Mouse (Mus musculus) midbrain, embryonic 13.5 days (tissue): Measurements from ENCODE around the gene Ankrd33. TPM values are rescaled to one million over a fixed set of nuclear protein-coding genes. Genes with fewer than 3 reads are reported as not detected.
A peak's percentile ranks its signal among the peaks of the same experiment; 100 is the strongest.

ENCODE experiments used
- ATAC-seq: fragments of 200-750 bp; cut with Nextera tagmentation; 2 replicates; pipeline ENCODE4 v1.8.0; 2017; ENCODE audit warnings: mild to moderate bottlenecking, moderate TSS enrichment, moderate library complexity
- H3K27ac ChIP-seq: fragments of 300-500 bp; sonication (generic); 2 replicates; pipeline ENCODE4 v1.5.1; 2015; ENCODE audit warnings: inconsistent platforms, mild to moderate bottlenecking, moderate library complexity
- H3K27me3 ChIP-seq: fragments of 300-500 bp; sonication (generic); 2 replicates; pipeline ENCODE4 v1.6.1; 2015; ENCODE audit warnings: mild to moderate bottlenecking, inconsistent platforms
- H3K36me3 ChIP-seq: fragments of 300-500 bp; sonication (generic); 2 replicates; pipeline ENCODE4 v1.6.1; 2015; ENCODE audit warnings: mild to moderate bottlenecking, inconsistent platforms
- H3K4me1 ChIP-seq: fragments of 300-500 bp; sonication (generic); replicated peaks from 2 replicates; pipeline ENCODE4 v1.6.1; 2015; ENCODE audit warnings: inconsistent platforms
- H3K4me2 ChIP-seq: fragments of 300-500 bp; sonication (generic); replicated peaks from 2 replicates; pipeline ENCODE4 v1.6.1; 2015; ENCODE audit warnings: moderate library complexity, mild to moderate bottlenecking, inconsistent platforms
- H3K4me3 ChIP-seq: fragments of 300-500 bp; sonication (generic); replicated peaks from 2 replicates; pipeline ENCODE4 v1.5.1; 2015; ENCODE audit warnings: mild to moderate bottlenecking, inconsistent platforms
- H3K9ac ChIP-seq: fragments of 300-500 bp; sonication (generic); replicated peaks from 2 replicates; pipeline ENCODE4 v1.6.1; 2015; ENCODE audit warnings: mild to moderate bottlenecking, inconsistent platforms
- H3K9me3 ChIP-seq: fragments of 300-500 bp; sonication (generic); 2 replicates; pipeline ENCODE4 v1.6.1; 2016; ENCODE audit warnings: mild to moderate bottlenecking, inconsistent platforms
- WGBS: fragments of 180-500 bp; shearing (Covaris S2); methylation state at CpG from one replicate; pipeline ENCODE4 v1.1.7; 2015; 5-methylcytosine and 5-hydroxymethylcytosine counted together
- polyA plus RNA-seq: library from polyadenylated mRNA; unstranded; fragments of >200 nt; fragmentation: Nextera tagmentation; extraction: Ambion mirVana; gene quantifications from 2 replicates; pipeline ENCODE4 v1.2.1, GENCODE M21; 2015

The Ankrd33 gene
- polyA plus RNA-seq, 1 experiment from 2014 or later, result not detected

DNA sequence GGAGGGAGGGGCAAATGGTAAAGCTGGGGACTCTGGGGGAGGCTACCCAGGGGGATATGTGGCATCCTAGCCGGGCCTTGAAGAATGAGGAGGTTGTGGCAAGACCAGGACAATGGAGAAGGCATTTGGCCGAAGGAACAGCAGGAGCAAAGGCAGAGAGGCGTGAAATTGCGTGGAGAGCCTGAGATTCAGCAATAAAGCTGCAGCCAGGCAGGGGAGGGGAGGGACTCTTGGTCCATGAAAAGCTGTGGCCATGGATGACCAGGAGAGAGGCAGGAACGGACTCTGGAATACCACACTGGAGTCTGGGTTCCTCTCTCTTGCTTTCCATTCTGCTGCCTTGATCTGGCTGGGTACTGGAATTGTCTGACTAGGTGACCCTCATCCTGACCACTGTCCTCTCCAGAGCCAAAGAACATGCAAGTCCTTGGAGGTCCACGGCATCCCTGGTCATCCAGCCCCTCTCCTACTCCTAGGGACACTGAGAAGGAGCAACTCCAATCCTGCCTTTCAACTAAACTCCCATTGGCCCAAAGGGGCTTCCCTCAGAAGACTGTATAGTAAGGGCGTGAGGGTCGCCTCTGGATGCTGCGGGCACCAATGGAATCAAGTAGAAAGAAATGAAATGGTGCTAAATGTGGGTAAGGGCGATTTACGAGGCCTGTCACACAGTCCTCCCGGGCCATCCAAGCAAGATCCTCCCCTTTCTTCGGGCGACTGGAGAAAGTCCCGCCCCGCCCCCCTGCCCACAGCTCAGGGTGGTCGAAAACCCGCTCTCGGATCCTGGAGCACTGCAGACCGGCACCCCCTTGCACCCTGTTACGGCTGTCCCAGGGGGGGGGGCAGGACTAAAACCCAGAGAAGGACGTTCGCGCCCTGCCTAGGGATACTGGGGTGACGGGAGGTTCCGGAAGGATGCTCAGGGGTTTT lies 39.2 kb upstream of the Ankrd33 start:
- peaks cover 58% of the 10 kb centered on the region for H3K4me1 ChIP-seq
- peak; percentile 38 for ATAC-seq
- H3K4me3 ChIP-seq, result peak overlapping the region; percentile 65
- peak overlapping the region; percentile 77 for H3K9ac ChIP-seq
- H3K27ac ChIP-seq, result peak overlapping the region; percentile 83
- H3K27me3 ChIP-seq, result peaks cover 19% of the 10 kb centered on the region
- H3K4me2 ChIP-seq, result peak overlapping the region; percentile 84
- no peaks in the 10 kb centered on the region for H3K36me3 ChIP-seq
- no peaks in the 10 kb centered on the region for H3K9me3 ChIP-seq
- 5% methylated on average over 26 of the region's 26 CpGs for WGBS

DNA sequence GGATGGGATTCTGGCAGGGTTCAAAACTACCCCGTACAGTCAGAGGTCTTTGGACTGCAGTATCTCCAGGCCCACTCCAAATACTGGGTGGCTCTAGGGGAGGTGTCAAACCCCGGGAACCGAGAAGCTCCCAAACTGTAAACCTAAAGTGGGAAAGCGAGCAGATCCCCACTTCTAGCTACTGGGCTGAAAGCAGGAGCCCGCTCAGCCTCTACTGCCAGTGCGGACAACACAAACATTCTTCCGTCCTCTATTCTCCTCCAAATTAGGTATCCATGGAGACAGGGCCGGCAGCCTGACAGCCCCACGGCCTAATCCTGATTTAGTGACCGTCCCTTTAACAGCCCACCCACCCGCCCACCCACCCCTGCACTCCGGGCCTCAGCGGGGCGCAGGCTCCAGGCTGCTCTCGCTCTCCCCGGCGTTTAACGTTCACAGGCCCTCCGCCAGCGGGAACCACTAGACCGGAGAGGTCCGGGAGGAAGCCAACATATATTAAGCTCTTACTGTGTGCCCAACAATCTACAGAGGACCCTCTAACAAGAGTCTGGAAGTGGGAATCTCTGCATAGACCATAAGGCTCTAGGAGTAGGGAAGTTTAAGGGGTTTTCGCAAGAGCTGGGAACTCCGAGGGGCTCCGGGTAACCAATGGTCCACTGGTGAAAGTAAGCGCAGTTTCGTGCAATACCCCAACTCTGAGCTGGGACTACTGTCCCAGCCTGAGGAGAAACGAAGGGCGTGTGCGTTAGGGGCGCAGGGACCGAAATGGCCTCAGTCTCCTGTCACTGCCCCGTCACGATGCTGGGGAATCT lies 38.3 kb upstream of the Ankrd33 start:
- Histone ChIP-seq H3K27ac (peak overlapping the region; percentile 83), H3K9ac (peak overlapping the region; percentile 77), H3K36me3 (no peaks in the 10 kb centered on the region), H3K4me3 (peak overlapping the region; percentile 65), H3K9me3 (no peaks in the 10 kb centered on the region), H3K4me2 (peak overlapping the region; percentile 84), H3K4me1 (peaks cover 54% of the 10 kb centered on the region), H3K27me3 (peaks cover 15% of the 10 kb centered on the region)
- ATAC-seq, result peak; percentile 27
- WGBS, result under 1% methylated on average over 34 of the region's 34 CpGs

DNA sequence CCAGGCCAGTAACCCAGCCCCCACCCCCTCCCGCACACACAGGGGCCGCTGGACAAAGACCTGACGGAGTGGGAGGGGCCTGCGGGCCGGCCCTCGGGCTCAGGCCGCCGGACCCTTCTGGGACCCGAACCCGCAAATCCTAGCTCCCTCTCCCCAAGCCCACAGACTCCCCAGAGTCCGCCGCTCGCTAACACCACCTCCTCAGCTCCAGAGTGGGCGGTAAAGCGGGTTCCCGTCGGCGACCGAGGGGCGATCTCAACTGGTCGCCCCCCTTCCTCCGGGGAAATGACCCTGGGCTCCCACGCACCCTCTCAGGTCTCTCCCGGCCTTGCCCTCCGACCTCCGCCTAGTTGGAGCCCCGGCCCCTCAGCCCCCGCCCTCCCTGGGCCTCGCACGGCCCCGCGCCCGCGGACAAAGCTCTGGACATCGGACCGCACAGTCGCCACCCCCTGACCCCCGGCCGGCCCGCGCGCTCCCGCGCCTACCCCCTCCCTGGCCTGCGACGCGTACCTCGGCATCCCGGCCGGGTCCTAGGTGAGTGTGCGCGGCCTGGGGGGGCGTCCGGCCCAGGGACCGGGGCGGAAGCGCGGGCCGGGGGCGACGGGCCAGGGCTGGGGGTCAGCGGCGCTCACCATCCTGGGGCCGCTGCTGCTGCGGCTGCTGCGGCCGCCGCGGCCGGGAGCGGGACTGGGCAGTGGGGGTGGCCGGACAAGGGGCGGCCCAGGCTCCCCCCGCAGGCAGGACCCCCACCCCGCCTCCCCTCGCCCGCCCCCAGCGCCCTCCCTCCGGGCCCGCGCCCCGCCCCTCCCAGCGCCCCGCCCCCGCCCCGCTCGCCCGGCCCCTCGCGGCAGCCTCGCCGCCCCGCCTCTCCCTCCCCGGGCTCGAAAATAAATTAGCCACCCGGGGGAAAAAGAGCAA lies 37.5 kb upstream of the Ankrd33 start, which contains the start of gene Fignl2:
TSS of gene Fignl2 (minus strand) at position 755 of the 918 bp plus-strand sequence.
- Histone ChIP-seq H3K36me3 (no peaks in the 10 kb centered on the region), H3K4me2 (peak within 1 kb of the TSS; percentile 84), H3K4me3 (peak within 1 kb of the TSS; percentile 65), H3K9me3 (no peaks in the 10 kb centered on the region), H3K4me1 (peaks cover 52% of the 10 kb centered on the region), H3K27me3 (peaks cover 15% of the 10 kb centered on the region), H3K9ac (peak within 1 kb of the TSS; percentile 77), H3K27ac (peak within 1 kb of the TSS; percentile 83)
- peak; percentile 22 for ATAC-seq
- under 1% methylated on average over 66 of the region's 96 CpGs for WGBS

DNA sequence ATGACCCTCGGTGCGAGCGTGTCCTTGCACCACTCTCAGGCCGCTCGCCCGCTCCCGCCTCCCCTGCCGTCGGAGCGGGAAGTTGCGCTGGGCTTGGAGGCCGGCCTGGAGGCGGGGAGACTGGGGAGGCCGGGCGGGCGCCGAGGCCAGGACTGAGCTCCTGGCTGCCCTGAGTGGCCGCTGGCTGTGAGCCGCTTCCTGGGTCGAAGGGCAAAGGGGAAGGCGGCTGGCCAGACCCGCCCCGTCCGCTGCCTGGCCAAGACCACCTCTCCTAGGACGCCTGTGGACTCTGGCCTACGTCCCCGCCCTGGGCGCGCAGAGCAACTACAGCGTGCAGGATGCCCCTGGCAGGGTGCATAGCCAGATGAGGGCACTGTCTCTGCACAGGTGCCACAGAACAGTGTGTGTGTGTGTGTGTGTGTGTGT lies 36.8 kb upstream of the Ankrd33 start:
- H3K36me3 ChIP-seq, result no peaks in the 10 kb centered on the region
- peaks cover 51% of the 10 kb centered on the region for H3K4me1 ChIP-seq
- H3K9ac ChIP-seq, result peak overlapping the region; percentile 77
- H3K4me2 ChIP-seq, result peak overlapping the region; percentile 84
- peak; percentile 63 for ATAC-seq
- WGBS, result 1% methylated on average over 29 of the region's 30 CpGs
- peak overlapping the region; percentile 65 for H3K4me3 ChIP-seq
- H3K27me3 ChIP-seq, result peaks cover 15% of the 10 kb centered on the region
- H3K27ac ChIP-seq, result peak overlapping the region; percentile 83
- H3K9me3 ChIP-seq, result no peaks in the 10 kb centered on the region

DNA sequence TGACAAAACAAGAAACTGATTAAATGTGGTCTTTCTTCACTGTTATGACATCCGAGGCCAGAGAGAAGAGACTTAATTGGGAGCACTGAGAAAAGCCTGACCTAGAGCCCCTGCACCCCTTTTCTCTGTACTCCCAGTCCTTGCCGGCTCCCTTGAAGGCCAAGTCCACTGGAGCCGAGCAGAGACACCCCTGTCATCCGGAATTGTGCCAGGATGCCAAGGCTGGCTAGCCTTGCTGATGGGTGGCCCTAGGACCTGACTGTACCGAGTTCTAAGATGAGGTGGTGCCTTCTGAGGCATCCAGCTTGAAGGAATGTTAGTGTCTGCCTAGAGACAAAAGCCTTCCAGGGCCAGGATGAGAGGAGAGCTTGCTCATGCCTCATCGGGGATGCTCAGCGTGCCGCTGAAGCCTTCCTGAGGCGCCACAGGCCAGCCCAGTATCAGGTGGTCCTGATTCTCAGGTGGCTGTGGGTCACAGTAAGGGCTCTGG lies 35.5 kb upstream of the Ankrd33 start:
- WGBS, result 71% methylated on average over 9 of the region's 9 CpGs
- H3K4me1 ChIP-seq, result peaks cover 49% of the 10 kb centered on the region

DNA sequence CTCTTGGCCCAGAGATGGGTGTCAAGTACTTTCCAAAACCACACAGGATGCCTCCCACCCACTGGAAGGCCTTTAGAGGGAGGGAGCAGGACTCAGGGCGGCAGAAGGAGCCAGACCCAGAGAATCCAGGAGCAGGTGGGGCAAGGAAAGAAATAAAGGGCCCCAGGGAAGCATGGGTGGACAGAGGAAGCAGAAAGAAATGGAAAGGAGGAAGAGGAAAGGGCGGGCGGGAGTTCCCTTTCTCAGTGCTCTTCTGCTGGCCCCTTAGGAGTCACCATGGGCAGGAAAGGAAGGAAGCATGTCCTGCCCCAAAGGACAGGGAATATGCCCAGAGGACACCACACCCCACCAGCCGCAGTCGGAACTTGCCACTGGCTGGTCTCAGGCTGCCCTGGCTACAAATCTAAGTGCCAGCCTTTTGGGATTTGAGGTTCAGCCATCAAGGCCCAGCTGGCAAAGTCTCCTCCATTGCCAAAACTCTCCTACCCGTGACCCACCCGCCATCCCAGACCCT lies 34.5 kb upstream of the Ankrd33 start:
- Histone ChIP-seq H3K9ac (no peak overlapping the region), H3K9me3 (no peaks in the 10 kb centered on the region), H3K4me2 (no peak overlapping the region), H3K4me3 (no peak overlapping the region), H3K27me3 (peaks cover 15% of the 10 kb centered on the region), H3K36me3 (no peaks in the 10 kb centered on the region), H3K4me1 (peaks cover 39% of the 10 kb centered on the region), H3K27ac (no peak overlapping the region)
- ATAC-seq, result no peak
- 84% methylated on average over 7 of the region's 7 CpGs for WGBS

More for the DNA sequence above, 35.5 kb upstream of the Ankrd33 start:
- H3K36me3 ChIP-seq, result no peaks in the 10 kb centered on the region
- no peak overlapping the region for H3K4me3 ChIP-seq
- H3K9ac ChIP-seq, result no peak overlapping the region
- no peak for ATAC-seq
- H3K27me3 ChIP-seq, result peaks cover 15% of the 10 kb centered on the region
- H3K9me3 ChIP-seq, result no peaks in the 10 kb centered on the region
- H3K27ac ChIP-seq, result no peak overlapping the region
- no peak overlapping the region for H3K4me2 ChIP-seq

DNA sequence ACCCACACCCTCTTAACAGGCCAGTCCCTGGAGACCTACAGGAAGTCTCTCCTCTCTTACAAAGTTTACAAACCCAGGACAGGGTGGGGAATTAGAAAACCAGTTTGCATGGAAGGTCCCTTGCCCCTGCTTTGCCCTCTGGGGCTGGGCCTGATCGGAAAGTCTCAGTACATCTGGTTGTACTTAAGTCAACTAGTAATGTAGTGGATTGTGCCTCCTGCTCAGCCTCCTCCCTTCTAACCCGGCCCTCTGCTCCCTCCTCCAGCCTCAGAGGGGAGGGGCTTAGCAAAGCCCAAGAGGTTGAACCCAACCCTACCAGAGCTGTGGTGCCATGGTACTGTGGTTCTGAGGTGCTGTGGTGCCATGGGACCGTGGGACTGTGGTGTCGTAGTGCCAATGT lies 33.3 kb upstream of the Ankrd33 start:
- Histone ChIP-seq H3K27me3 (peaks cover 15% of the 10 kb centered on the region), H3K27ac (no peak overlapping the region), H3K36me3 (no peaks in the 10 kb centered on the region), H3K4me1 (peaks cover 28% of the 10 kb centered on the region), H3K4me3 (no peak overlapping the region), H3K9me3 (no peaks in the 10 kb centered on the region), H3K9ac (no peak overlapping the region), H3K4me2 (no peak overlapping the region)
- 61% methylated on average over 4 of the region's 4 CpGs for WGBS
- ATAC-seq, result no peak

DNA sequence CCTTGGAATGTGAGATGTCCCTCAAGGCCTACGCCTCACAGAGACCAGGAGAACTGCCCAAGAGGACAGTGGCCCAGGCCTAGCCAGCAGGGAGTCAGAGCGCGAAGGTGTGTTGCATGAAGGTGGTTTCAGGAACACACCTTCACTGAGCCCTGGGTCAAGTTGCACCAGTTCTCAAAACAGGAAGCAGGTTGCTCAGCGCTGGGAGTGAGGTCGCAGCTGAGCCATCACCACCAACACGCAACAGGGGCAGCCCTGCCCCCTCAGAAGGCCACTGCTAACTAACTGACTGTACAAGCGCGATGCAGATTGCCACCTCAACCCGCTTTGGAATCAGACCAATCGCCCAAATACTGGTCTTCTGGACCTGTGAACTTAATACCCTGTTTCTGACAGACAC lies 31.1 kb upstream of the Ankrd33 start:
- H3K9ac ChIP-seq, result no peak overlapping the region
- no peak overlapping the region for H3K4me2 ChIP-seq
- 89% methylated on average over 10 of the region's 10 CpGs for WGBS

DNA sequence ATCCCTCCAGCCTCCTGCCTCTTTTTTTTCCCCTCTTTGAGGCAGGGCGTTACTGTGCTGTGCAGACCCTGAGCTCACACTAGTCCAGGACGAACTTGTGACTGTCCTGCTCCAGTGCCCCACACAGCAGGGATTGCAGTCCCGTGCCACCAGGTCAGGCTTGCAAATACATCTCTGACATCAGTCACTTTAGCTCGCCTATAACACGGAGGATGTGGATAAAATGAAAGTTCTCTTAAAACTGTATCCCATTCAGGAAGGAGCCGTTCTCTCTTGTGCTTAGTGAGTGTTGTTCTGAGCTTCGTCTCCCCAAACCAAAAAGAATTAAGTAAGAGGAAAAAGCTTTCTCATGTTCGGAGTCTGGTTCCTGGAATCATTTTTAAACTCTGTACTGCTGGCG lies 29.1 kb upstream of the Ankrd33 start:
- no peak for ATAC-seq
- Histone ChIP-seq H3K4me1 (peaks cover 5% of the 10 kb centered on the region), H3K4me3 (no peak overlapping the region), H3K27ac (no peak overlapping the region), H3K9me3 (no peaks in the 10 kb centered on the region), H3K36me3 (no peaks in the 10 kb centered on the region), H3K9ac (no peak overlapping the region), H3K4me2 (no peak overlapping the region), H3K27me3 (no peaks in the 10 kb centered on the region)
- 70% methylated on average over 9 of the region's 9 CpGs for WGBS

More for the DNA sequence above, 31.1 kb upstream of the Ankrd33 start:
- Histone ChIP-seq H3K4me1 (peaks cover 13% of the 10 kb centered on the region), H3K27ac (no peak overlapping the region), H3K4me3 (no peak overlapping the region), H3K36me3 (no peaks in the 10 kb centered on the region), H3K27me3 (peaks cover 12% of the 10 kb centered on the region), H3K9me3 (no peaks in the 10 kb centered on the region)
- ATAC-seq, result no peak

DNA sequence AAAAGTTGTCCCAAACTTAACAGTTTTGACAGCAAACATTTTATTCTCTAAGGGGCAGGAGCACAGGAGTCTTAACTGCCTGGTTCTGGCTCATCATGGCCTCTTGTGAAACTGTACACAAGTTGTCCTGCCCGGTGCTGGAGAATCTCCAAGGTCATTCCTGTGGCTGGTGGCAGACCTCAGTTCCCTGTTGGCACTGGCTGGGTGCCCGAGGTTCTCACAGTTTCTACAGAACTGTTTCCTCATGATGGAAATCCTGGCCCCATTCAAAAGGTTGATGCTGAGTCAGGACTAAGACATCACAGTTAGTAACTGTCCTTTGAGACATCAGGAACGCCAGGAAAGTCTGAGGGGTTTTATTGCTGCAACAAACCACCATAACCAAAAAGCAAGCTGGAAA lies 28.6 kb upstream of the Ankrd33 start:
- Histone ChIP-seq H3K36me3 (no peaks in the 10 kb centered on the region), H3K4me2 (no peak overlapping the region), H3K4me1 (peaks cover 6% of the 10 kb centered on the region), H3K27ac (no peak overlapping the region), H3K4me3 (no peak overlapping the region), H3K27me3 (no peaks in the 10 kb centered on the region), H3K9me3 (no peaks in the 10 kb centered on the region), H3K9ac (no peak overlapping the region)
- ATAC-seq, result no peak
- 81% methylated on average over 3 of the region's 3 CpGs for WGBS

DNA sequence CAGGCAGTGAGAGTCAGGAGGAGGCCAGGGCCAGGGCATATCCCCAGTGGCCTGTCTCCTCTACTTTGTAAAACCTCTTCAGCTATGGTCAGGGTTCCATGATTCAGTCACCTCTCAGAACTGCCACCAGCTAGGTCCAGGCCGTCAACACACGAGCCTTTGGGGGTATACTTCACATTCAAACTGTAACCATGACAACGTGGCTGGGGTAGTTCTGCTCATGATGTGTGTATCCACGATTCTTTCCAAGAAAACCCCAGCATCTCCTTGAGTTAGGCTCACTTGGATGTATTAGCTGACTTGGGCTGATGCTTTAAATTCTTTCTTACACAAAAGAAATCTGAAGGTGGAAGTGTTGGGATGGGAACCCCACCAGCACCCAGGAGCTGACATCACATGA lies 27.3 kb upstream of the Ankrd33 start:
- Histone ChIP-seq H3K4me3 (no peak overlapping the region), H3K4me2 (no peak overlapping the region), H3K9ac (no peak overlapping the region), H3K27ac (no peak overlapping the region), H3K27me3 (no peaks in the 10 kb centered on the region), H3K36me3 (no peaks in the 10 kb centered on the region), H3K9me3 (no peaks in the 10 kb centered on the region), H3K4me1 (peaks cover 20% of the 10 kb centered on the region)
- WGBS, result 32% methylated on average over 4 of the region's 4 CpGs
- ATAC-seq, result no peak
